Mouse (Mus musculus) mouse embryonic stem cell (cell line): Measurements from ENCODE around the gene Frmd5.
"Not testable (repeated sequence)": the region's sequence is repeated elsewhere in the genome, so short reads cannot be mapped to it uniquely, and the experiment has no call there.

Experiments used
- in situ Hi-C, 2 experiments: fragments of 300-500 bp; cut with MboI; formaldehyde crosslinking; loops; 1 replicate in 1 of 2; 3 replicates in 1 of 2; pipeline ENCODE4 v1.14.3; 2019 to 2020; ENCODE audit warnings: low sequenced_read_pairs in 2 of 2, low pct_unique_long_range_greater_than_20kb in 1 of 2, mixed read lengths in 1 of 2; ENCODE audit not compliant: unreplicated experiment in 1 of 2

Gene Frmd5

GRCm38 (mm10) chr2:121563117-121563516 is 243.8 kb downstream of the Frmd5 start:
- in situ Hi-C loops: loop anchor here (10.0 to 25.0 kb wide), 2 partner anchors 224 to 462 kb away; partner anchors contain the start of gene Eif3j1 (in 1 of the 2)

GRCm38 (mm10) chr2:121551271-121551670 is 255.6 kb downstream of the Frmd5 start:
- in situ Hi-C loops: loop anchor here in 1 of 2 experiments (25.0 kb wide), 1 partner anchor 236 kb away; no protein-coding TSS in a partner anchor

GRCm38 (mm10) chr2:121549630-121550029 is 257.3 kb downstream of the Frmd5 start:
- in situ Hi-C loops: loop anchor here in 1 of 2 experiments (25.0 kb wide), 1 partner anchor 238 kb away; no protein-coding TSS in a partner anchor

GRCm38 (mm10) chr2:121544829-121545228 is 262.1 kb downstream of the Frmd5 start:
- in situ Hi-C loops: no loop called here

- in situ Hi-C loops: no loop called here
Measured at GRCm38 (mm10) chr2:121525056-121525455, 281.8 kb downstream of the Frmd5 start.

GRCm38 (mm10) chr2:121522830-121523229 is 284.1 kb downstream of the Frmd5 start:
- in situ Hi-C loops: not testable (repeated sequence)

GRCm38 (mm10) chr2:121522006-121522405 is 284.9 kb downstream of the Frmd5 start:
- in situ Hi-C loops: no loop called here

GRCm38 (mm10) chr2:121518711-121519110 is 288.2 kb downstream of the Frmd5 start:
- in situ Hi-C loops: loop anchor here in 1 of 2 experiments (5.0 kb wide), 1 partner anchor 41 kb away; no protein-coding TSS in a partner anchor

- in situ Hi-C loops: loop anchor here in 1 of 2 experiments (5.0 kb wide), 1 partner anchor 41 kb away; no protein-coding TSS in a partner anchor
Measured at GRCm38 (mm10) chr2:121518106-121518505, 288.8 kb downstream of the Frmd5 start.

- in situ Hi-C loops: no loop called here
Measured at GRCm38 (mm10) chr2:121514211-121514610, 292.7 kb downstream of the Frmd5 start.

GRCm38 (mm10) chr2:121512991-121513765 is 293.7 kb downstream of the Frmd5 start:
- in situ Hi-C loops: not testable (repeated sequence)

GRCm38 (mm10) chr2:121511401-121511800 is 295.5 kb downstream of the Frmd5 start:
- in situ Hi-C loops: no loop called here

GRCm38 (mm10) chr2:121509584-121509983 is 297.3 kb downstream of the Frmd5 start:
- in situ Hi-C loops: no loop called here

GRCm38 (mm10) chr2:121507951-121508330 is 298.9 kb downstream of the Frmd5 start:
- in situ Hi-C loops: no loop called here

GRCm38 (mm10) chr2:121507173-121507950 is 299.5 kb downstream of the Frmd5 start:
- in situ Hi-C loops: no loop called here

- in situ Hi-C loops: not testable (repeated sequence)
Measured at GRCm38 (mm10) chr2:121505942-121506882, 300.7 kb downstream of the Frmd5 start, which contains the start of the genes Mfap1a and Wdr76. Mfap1a (minus strand) TSS chr2:121506665. Wdr76 (plus strand) TSS chr2:121506723.

- in situ Hi-C loops: not testable (repeated sequence)
Measured at GRCm38 (mm10) chr2:121501550-121501949, 305.3 kb downstream of the Frmd5 start.
